Mouse (Mus musculus): ENCODE results near the gene Olfr893.
"Not testable (repeated sequence)": the region's sequence is repeated elsewhere in the genome, so short reads cannot be mapped to it uniquely, and the experiment has no call there.

Olfr893 gene

GRCm38 (mm10) chr9:38208065-38208464 lies at the start of gene Olfr893:
Olfr893 (plus strand) TSS chr9:38208365.
- DNase-seq (ENCODE audit: low spot score), result no peak

- not testable (repeated sequence) for DNase-seq (ENCODE audit: low spot score)
Measured at GRCm38 (mm10) chr9:38168341-38168740, 39.8 kb upstream of the Olfr893 start.

- DNase-seq (ENCODE audit: low spot score), result no peak
Measured at GRCm38 (mm10) chr9:38180721-38181120, 27.4 kb upstream of the Olfr893 start, which contains the start of gene Olfr891. Olfr891 (minus strand) TSS chr9:38180821.

GRCm38 (mm10) chr9:38217755-38218154 lies 9.6 kb downstream of the Olfr893 start, which contains the start of gene Olfr894:
Olfr894 (plus strand) TSS chr9:38218055.
- DNase-seq (ENCODE audit: low spot score), result no peak

GRCm38 (mm10) chr9:38252474-38252873 lies 44.3 kb downstream of the Olfr893 start, which contains the start of gene Olfr143:
Olfr143 (plus strand) TSS chr9:38252774.
- no peak for DNase-seq (ENCODE audit: low spot score)
